Mouse (Mus musculus) kidney, adult 9 months (tissue): Measurements from ENCODE around the gene St8sia2.
A peak's percentile ranks its signal among the peaks of the same experiment; 100 is the strongest.

ENCODE experiments used
- DNase-seq: peaks from one replicate; pipeline ENCODE4 v3.0.0; 2022

Gene St8sia2

DNA sequence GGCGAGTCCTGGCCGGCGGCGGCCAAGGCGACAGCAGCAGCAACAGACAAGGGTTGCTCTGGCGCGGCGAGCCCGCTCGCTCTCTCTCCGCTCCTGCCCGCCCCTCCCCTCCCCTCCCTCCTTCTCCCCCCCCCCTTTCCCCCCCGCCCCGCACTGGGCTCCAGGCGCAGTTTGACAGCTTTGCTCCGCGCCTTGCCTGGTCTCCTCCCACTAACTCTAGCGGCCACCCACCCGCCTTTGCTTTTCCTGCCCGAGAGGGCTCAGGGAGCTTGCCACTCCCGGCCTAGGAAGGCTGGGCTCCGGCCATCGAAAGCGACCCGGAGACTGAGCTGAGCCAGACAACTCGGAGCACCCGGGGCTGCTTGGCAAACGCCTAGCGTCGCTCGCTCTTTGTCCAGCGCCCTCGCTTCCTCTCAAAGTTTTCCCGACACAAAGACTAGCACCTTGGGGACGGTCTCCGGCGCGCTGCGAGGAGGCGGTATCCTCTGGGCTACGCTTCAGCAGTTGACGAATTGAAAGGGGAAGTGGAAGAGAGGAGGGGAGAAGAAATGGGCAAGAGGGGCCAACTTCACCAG is at the start of gene St8sia2:
Gene St8sia2, minus strand, starts transcription at position 90 of the 575 bp plus-strand sequence.
- no peak for DNase-seq

DNA sequence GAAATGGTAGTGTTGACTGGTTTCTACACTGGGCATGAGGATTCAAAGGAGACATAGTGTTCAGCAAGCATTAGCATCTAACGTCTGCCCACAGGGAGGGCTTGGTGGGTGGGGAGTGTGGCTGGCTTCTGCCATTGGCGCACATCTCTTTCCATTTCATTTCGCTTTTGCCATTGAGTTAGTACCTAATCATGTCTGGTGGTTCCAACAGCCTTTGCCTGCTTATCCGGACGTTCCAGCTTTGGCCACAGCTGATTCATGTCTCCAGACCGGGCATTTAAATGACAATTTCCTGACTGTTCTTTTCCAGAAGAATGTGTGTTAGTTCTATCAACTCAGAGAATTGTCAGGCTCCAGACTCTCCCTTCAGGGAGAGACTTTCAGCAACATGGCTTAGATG is 47.6 kb upstream of the St8sia2 start:
- no peak for DNase-seq

DNA sequence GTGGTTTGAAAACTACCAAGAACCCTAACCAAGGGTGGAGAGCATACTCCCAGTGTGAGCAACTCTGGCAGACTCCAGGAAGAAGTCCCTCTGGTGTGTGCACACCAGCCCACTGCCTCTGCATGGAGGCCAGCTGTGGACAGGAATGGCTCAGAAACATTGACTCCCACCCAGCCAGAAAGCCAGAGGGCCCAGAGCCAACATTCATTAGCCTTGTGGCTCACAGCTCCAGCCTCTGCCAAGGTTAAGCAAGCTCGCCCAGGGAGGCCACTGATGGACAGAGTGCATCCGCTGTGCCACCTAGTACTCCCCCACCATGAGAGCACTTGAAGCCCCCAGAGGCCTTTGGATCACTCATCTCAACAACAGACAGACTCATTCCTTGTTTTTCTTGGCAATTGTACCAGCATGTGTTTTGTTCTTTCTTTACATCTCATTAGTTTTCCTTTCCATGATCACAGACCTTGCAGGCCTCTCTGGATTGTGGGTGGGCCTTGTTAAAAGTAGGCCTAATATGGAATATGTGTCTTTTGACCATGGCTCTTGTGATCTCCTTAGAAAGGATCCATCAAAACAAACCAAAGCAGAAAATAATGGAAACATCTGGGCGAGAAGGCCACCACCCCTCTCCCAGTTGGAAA is 46.9 kb upstream of the St8sia2 start:
- DNase-seq = no peak

DNA sequence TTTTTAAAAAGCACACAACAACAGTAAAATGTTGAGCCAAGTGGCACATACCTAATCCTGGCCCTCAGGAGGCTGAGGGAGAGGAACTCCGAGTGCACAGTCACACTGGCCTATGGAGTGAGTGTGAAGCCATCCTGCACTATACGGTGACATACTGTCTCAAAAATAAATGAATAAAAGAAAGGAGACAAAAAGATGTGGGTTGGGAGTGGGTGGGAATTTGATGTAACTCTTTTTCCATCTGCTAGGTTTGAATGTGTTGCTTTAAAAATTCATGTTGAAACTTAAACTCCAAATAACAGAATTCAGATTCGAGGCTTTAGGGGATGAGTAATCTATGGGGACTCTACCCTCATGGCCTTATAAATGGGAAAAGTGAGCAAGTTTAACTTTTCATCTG is 46.2 kb upstream of the St8sia2 start:
- no peak for DNase-seq

GRCm38 (mm10) chr7:74055753-74056152 is 42.3 kb upstream of the St8sia2 start:
- DNase-seq = no peak

DNA sequence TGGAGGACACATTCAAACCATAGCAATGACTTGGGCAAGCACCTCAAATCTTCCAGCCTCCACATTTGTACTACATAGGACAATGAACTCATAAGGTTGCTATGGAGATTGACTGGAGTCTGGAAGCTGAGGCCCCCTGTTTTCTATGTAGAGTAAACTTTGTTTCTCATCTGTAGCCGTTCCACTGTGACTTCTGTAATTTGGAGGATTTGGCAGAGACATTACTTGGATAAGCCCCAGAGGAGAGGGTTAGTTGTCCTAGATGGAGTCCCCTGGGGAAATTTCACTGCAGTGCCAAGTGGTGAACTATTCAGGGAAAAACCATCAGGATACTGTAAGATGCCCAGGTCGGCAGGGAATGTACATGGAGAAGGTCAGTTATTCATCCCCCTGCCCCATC is 34.1 kb upstream of the St8sia2 start:
- DNase-seq = no peak

GRCm38 (mm10) chr7:74045166-74045957 is 31.9 kb upstream of the St8sia2 start:
- no peak for DNase-seq

DNA sequence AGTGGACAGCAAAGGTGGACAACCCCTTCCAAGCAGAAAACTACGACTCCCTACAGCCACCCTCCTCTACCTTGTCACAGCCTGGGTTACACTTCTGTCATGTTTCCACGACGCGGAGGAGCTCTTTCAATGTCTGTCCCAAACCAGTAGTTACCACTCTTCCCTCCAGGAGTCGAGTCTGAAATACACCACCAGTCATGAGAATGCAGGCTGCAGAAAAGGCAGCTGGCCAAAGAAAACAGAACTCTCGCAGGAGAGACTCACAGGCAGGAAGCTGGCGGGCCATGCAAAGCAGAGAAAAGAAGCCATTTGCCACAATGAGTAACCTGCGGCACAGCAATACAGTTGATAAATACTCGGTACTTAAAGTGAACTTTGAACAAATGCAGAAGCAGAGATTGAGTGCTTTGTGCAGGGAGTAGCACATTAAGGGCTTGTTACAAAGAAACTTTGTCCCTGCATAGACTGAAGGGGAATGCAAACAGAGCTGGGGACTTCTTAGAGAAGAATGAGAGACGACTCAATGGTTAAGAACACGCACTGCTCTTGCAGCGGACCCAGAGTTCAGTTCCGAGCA is 30.2 kb upstream of the St8sia2 start:
- DNase-seq = peak; percentile 45

DNA sequence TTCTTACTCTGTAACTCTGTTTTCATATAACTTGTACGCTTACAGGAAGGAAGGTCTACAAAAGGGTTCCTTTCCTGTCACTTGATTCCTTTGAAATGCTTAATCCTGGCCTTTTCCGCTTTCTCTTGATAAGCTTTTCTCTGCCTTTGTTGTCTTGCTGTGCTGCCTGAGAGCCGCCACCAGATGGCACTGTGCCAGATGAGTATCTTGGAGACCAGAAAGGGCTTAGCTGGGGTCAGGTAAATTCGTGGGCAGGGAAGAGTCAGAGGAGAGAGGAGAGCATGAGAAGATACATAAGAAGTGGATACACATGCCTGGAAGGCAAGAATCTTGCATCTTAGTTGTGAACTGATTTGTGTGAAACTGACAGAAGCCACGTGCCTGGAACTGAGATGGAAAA is 11.5 kb upstream of the St8sia2 start:
- peak; percentile 67 for DNase-seq

GRCm38 (mm10) chr7:74024171-74024570 is 10.7 kb upstream of the St8sia2 start:
- DNase-seq = no peak

- DNase-seq = no peak
These were observed 9.1 kb upstream of the St8sia2 start for GRCm38 (mm10) chr7:74022571-74022970.

DNA sequence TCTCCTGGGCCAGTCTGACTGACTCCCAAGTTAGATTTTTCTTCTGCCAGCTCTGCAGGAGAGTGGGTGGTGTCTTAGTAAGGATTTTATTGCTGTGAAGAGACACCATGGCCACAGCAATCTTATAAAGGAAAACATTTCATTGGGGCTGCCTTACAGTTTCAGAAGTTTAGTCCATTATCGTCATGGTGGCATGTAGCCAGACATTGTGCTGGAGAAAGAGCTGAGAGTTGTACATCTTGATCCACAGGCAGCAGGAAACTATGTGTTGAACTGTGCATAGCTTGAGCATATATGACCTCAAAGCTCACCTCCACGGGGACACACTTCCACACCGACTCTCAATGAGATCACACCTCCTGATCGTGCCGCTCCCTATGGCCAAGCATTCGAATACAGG is 8.3 kb upstream of the St8sia2 start:
- DNase-seq = no peak

- DNase-seq = no peak
These were observed 3.1 kb upstream of the St8sia2 start for GRCm38 (mm10) chr7:74016613-74017012.

GRCm38 (mm10) chr7:74012858-74013600 is 461 bp downstream of the St8sia2 start:
- no peak for DNase-seq

GRCm38 (mm10) chr7:74011976-74012857 is 1.3 kb downstream of the St8sia2 start:
- no peak for DNase-seq

DNA sequence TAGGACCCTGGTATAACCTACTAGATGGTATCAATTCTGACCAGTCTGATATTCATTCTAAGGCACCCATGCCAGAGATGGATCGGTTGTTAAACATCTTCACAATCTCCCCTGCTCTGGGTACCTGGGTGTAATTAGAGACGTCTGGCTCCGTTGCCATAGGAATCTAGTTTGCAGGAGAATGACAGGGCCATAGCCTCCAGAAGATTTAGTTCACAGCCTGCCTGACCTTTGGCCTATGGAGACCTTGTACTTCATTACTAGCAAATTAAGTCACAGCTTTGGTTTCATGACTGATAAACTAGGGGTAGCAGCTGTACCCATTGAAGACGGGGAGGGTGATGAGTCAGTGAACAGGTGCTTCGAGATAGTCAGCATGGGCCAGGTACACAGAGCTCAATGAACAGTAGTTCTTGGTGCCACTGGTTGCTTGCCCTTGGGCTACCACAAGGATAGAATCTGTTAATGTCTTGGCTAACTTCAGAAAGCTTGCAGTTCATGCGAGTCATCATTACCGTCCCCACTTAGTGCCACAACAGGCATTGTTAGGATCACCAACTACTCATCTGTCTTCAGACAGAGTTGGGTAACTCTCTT is 4.4 kb downstream of the St8sia2 start:
- DNase-seq = no peak

- no peak for DNase-seq
These were observed 6.6 kb downstream of the St8sia2 start for GRCm38 (mm10) chr7:74006775-74007371.

GRCm38 (mm10) chr7:74006364-74006763 is 7.1 kb downstream of the St8sia2 start:
- no peak for DNase-seq

DNA sequence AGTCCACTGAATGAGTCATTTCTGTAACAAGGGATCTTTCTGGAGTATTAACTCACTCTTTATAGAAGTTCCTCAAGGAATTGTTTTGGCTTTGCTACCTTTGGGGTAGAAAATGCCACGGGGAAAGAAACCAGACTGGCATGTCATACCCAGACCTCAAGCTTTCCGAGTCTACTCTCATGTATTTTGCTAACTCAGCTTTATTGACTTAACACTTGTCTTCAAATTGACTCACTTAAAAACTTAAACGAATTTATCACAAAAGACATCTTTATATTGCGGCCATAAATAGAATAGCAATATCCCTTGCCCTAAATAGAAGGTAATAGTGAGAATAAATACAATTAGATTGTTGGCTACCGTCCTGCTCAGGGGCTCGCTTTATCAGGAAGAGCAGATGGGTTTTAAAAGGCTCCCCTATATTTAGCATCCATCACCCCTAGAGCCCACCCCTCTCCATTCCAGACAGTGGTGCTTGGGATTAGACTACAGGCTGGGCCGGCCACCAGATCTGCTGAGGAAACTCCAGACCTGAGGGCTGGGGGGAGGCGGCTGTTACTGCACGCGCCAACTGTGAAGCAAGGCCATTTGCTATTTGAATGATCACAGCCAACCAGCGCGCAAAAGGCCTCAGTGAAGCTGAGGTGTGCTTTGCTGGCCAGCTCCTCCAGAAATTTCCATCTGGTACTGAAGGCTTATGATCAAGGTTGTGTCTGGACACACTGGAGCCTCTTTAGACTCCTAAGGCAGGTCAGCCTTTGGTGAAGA is 12.6 kb downstream of the St8sia2 start:
- no peak for DNase-seq

- no peak for DNase-seq
These were observed 24.1 kb downstream of the St8sia2 start for GRCm38 (mm10) chr7:73989366-73989765.
